Mouse (Mus musculus) retina, postnatal 1 day (tissue): Measurements from ENCODE around the gene Tnni3k.

Experiments used
- DNase-seq: peaks from one replicate; pipeline ENCODE4 v3.0.0-alpha.2; 2012

Gene Tnni3k

DNA sequence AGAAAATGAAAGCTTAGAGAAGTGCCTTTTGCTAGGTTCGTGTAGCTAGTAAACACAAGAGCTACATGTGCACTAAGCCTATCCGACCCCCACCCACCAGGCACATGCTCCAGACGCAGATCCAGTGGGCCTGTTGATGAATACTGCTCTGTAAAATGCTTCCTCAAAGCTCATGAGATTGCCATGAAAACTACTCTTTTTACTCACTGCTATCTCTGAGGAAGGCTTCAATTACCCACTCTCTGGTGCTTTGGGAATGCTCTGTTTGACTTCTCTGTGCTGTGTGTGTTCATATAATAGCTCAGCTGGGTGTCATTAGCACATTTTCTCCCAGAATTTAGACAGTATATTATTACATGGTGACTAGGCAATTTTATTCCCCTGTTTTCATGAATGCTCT lies 297.1 kb downstream of the Tnni3k start:
- DNase-seq = no peak

DNA sequence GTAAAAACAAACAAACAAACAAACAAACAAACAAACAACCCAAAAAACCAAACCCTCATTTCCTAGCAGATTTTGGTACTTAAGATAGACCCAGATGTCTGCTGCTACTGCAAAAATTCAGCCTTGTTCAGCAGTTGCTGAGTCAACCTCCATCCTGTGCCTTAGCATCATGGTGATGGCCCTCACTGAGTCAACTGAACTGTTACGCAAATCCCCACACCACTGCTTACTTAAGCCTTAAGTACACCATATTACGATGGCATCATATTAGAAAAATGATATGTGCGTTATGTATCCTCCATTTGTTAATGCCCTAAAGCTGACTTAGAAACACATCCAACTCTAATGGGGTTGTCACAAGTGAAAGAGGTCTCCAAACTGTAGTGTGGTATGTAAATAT lies 300.0 kb downstream of the Tnni3k start:
- no peak for DNase-seq

- DNase-seq = no peak
Observed at GRCm38 (mm10) chr3:154754505-154754904, 300.7 kb downstream of the Tnni3k start.

DNA sequence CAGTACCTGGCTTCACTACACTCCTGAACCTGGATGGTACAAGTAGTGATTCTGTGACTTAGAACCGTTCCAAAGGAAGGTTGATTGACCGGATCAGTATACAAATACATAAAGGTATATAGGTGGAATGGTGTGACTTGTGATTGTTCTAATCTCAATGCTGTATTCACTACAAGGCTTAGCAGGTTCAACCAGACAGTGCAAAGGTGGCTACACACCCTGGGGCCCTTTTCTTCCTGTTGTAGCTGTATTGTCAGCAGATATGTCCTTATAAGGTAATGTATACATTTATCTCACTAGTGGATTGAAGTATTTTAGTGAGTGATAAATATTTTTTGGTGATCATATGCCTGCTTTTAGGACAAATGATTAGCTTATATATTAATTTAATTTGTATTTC lies 310.9 kb downstream of the Tnni3k start:
- no peak for DNase-seq

DNA sequence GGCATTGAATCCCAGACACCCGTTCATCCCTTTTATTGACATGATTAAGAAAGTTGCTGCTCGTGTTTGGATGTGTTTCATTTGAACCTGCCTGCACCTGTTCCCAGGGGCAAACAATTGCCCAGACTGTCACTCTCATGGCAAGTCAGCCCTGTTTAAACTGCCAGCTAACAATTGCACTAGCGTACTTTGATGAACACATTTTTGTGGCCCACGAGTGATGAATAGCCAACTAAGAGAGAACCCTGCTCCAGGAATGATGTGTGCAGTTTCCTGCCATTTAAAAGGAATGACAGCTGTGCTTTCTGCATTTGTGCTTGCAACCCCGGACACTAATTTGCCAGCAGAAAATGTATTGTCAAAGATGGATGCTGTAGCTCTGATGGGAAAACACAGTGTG lies 312.3 kb downstream of the Tnni3k start:
- peak; percentile 18 for DNase-seq

GRCm38 (mm10) chr3:154741496-154741895 lies 313.7 kb downstream of the Tnni3k start:
- DNase-seq = no peak
